Mouse (Mus musculus) ES-E14 (cell line): ENCODE measurements at regions not wholly inside any gene's neighbourhood (a gene's known extent, or its start where the extent isn't known, plus 50 kb on each side); places are given as distances from the start of the nearest gene placed in this dataset.

ENCODE experiments used
- DNase-seq: peaks from one replicate; pipeline ENCODE4 v3.0.0-alpha.2; 2013; ENCODE audit warnings: low read depth, low spot score
- H3K27ac ChIP-seq: 2 replicates; pipeline ENCODE4 v1.5.1; 2012; ENCODE audit warnings: low read depth, mild to moderate bottlenecking, low read length, moderate library complexity, mixed read lengths; ENCODE audit not compliant: poor library complexity, insufficient read depth, severe bottlenecking
- H3K36me3 ChIP-seq: 2 replicates; pipeline ENCODE4 v1.6.1; 2012; ENCODE audit warnings: mild to moderate bottlenecking, low read length, moderate library complexity, mixed read lengths; ENCODE audit not compliant: control insufficient read depth, poor library complexity, insufficient read depth, severe bottlenecking
- H3K4me1 ChIP-seq, 2 experiments: fragments of 150-350 bp in 1 of 2; sonication (generic) in 1 of 2; 2 replicates each; pipeline ENCODE4 v1.6.1; 2012; ENCODE audit warnings: low read length in 2 of 2, mild to moderate bottlenecking in 1 of 2, mixed read lengths in 1 of 2; ENCODE audit not compliant: control insufficient read depth in 2 of 2, insufficient read depth in 2 of 2, poor library complexity in 1 of 2
- H3K4me3 ChIP-seq, 2 experiments: fragments of 150-350 bp in 1 of 2; sonication (generic) in 1 of 2; 2 replicates each; pipeline ENCODE4 v1.5.1; 2012; ENCODE audit warnings: low read length in 2 of 2, low read depth in 1 of 2, mild to moderate bottlenecking in 1 of 2, mixed read lengths in 1 of 2; ENCODE audit not compliant: insufficient read depth in 1 of 2, poor library complexity in 1 of 2, severe bottlenecking in 1 of 2
- H3K9ac ChIP-seq: 2 replicates; pipeline ENCODE4 v1.6.1; 2012; ENCODE audit warnings: low read depth, mild to moderate bottlenecking, low read length, mixed read lengths; ENCODE audit not compliant: poor library complexity, insufficient read depth, severe bottlenecking
- H3K9me3 ChIP-seq: fragments of 150-350 bp; sonication (generic); 2 replicates; pipeline ENCODE4 v1.6.1; 2012; ENCODE audit warnings: low read depth, mild to moderate bottlenecking, low read length; ENCODE audit not compliant: control insufficient read depth, insufficient read depth
- CHD2 ChIP-seq: IDR thresholded peaks from 2 replicates; pipeline ENCODE4 v1.6.1; 2014; ENCODE audit warnings: mild to moderate bottlenecking, low read depth, low read length, inconsistent platforms
- HCFC1 ChIP-seq: IDR thresholded peaks from 2 replicates; pipeline ENCODE4 v1.6.1; 2012; ENCODE audit warnings: low read length, inconsistent platforms, borderline replicate concordance; ENCODE audit not compliant: insufficient read depth
- MAFK ChIP-seq: IDR thresholded peaks from 2 replicates; pipeline ENCODE4 v1.6.1; 2014; ENCODE audit warnings: mild to moderate bottlenecking, low read depth, low read length, inconsistent platforms; ENCODE audit not compliant: insufficient read depth
- ZC3H11A ChIP-seq: IDR thresholded peaks from 2 replicates; pipeline ENCODE4 v1.6.1; 2012; ENCODE audit warnings: low read depth, mild to moderate bottlenecking, inconsistent platforms, low read length, borderline replicate concordance
- ZNF384 ChIP-seq: IDR thresholded peaks from 2 replicates; pipeline ENCODE4 v1.6.1; 2012; ENCODE audit warnings: low read depth, low read length, inconsistent platforms
- in situ Hi-C, 2 experiments: fragments of 600-800 bp; cut with MboI; formaldehyde crosslinking; loops; one replicate each; pipeline ENCODE4 v1.15.1; 2025; ENCODE audit warnings: low sequenced_read_pairs in 2 of 2, inconsistent platforms in 1 of 2; ENCODE audit not compliant: unreplicated experiment in 2 of 2

DNA sequence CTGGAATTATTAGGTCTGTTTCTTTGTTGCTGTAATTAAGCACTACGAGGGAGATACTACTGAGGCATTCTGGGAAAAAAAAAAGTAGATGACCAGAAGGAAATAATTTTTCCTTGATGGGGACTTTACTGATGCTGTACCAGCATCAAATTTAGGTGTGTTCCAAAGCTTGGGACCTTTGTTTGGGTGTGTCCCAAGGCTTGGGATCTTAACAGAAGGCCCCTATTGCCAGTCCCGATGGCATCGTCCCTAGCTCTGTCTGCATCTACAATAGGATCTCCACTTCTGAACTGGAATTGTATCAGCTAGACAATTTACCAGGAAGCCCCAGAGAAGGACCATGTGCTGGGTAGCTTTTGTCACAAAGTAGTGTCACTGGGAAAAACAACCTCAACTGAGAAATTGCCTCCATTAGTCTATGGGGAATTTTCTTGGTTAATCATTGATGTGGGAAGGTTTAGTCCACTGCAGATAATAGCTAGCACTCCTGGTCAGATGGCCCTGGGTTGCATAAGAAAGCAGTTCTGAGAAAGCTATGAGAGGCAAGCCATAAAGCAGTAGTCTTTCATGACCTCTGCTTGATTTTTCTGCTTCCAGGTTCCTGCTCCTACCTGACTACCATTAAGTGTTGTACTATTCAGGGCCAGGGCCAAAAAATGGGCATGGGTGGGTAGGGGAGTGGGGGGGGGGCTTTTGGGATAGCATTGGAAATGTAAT lies 392.7 kb downstream of the Igsf11 start:
- Histone ChIP-seq H3K36me3 (no peaks in the 10 kb centered on the region), H3K9ac (no peak overlapping the region), H3K4me3 (no peak overlapping the region), H3K27ac (no peak overlapping the region), H3K9me3 (no peaks in the 10 kb centered on the region), H3K4me1 (no peaks in the 10 kb centered on the region)
- in situ Hi-C loops: no loop called here
- TF ChIP-seq CHD2 (no peak), HCFC1 (no peak), MAFK (no peak), ZNF384 (no peak), ZC3H11A (no peak)
- DNase-seq: no peak

GRCm38 (mm10) chr16:39286797-39287565 lies 394.5 kb downstream of the Igsf11 start:
- H3K27ac ChIP-seq: no peak overlapping the region
- no peak for TF ChIP-seq MAFK

GRCm38 (mm10) chr16:39298856-39299255 lies 406.4 kb downstream of the Igsf11 start:
- no peak for TF ChIP-seq ZNF384
- TF ChIP-seq CHD2: no peak
- TF ChIP-seq ZC3H11A: no peak
- no peak for TF ChIP-seq MAFK
- DNase-seq: no peak
- no peaks in the 10 kb centered on the region for H3K4me1 ChIP-seq
- in situ Hi-C loops: no loop called here
- H3K4me3 ChIP-seq: no peak overlapping the region
- H3K27ac ChIP-seq: no peak overlapping the region
- H3K9me3 ChIP-seq: no peaks in the 10 kb centered on the region
- no peak overlapping the region for H3K9ac ChIP-seq
- no peaks in the 10 kb centered on the region for H3K36me3 ChIP-seq

More at GRCm38 (mm10) chr16:39286797-39287565, 394.5 kb downstream of the Igsf11 start:
- Histone ChIP-seq H3K9me3 (no peaks in the 10 kb centered on the region), H3K9ac (no peak overlapping the region), H3K4me1 (no peaks in the 10 kb centered on the region), H3K36me3 (no peaks in the 10 kb centered on the region), H3K4me3 (no peak overlapping the region)
- in situ Hi-C loops: no loop called here
- no peak for DNase-seq

DNA sequence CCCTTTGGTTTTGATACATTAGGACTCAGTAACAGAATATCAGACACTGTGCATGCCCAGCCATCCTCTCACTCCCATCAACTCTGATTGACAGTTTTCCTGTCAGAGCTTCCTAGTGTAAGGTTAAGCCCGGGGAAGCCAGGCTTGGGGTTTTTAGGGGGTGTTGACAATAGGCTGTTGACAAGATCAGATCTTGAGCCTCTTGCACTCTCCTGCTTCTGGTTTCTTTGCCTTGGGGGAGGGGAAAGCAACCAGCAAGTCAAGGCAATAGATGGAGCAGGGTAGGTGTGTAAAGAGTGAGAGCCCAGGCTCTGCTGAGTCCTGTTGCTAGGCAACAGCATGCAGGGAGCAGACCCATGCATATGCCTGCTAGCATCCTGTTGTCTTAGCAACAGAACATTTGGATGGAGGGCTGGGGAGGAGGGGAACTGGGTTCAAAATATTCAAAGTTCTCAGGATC lies 410.5 kb downstream of the Igsf11 start:
- H3K27ac ChIP-seq: no peak overlapping the region
- no peak overlapping the region for H3K9ac ChIP-seq
- H3K9me3 ChIP-seq: no peaks in the 10 kb centered on the region
- no peak for DNase-seq
- in situ Hi-C loops: no loop called here
- no peaks in the 10 kb centered on the region for H3K36me3 ChIP-seq
- H3K4me3 ChIP-seq: no peak overlapping the region
- no peaks in the 10 kb centered on the region for H3K4me1 ChIP-seq
- TF ChIP-seq ZC3H11A: no peak
- no peak for TF ChIP-seq CHD2
- no peak for TF ChIP-seq ZNF384
- TF ChIP-seq MAFK: no peak
- no peak for TF ChIP-seq HCFC1

DNA sequence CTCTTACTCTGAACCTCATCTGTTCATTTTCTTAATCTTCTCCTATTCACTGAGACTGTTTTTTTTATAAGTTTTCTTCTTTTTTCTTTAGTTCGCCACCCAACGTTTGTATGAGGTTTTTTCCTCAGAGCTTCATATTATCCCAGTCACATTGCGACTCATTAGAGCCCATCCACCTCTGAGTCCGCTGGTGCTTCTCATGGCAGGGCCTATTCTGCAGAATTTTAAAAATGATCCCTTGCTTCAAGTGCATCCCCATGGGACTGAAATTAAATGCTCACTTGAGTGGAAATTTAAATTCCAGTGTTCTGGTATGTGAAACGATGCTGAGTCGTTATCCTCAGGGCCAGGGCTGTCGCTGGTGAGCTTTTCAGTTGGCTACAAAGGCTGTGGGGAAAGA lies 410.9 kb downstream of the Igsf11 start:
- no peak for DNase-seq
- in situ Hi-C loops: no loop called here
- H3K9me3 ChIP-seq: no peaks in the 10 kb centered on the region
- H3K9ac ChIP-seq: no peak overlapping the region
- no peaks in the 10 kb centered on the region for H3K4me1 ChIP-seq
- no peak overlapping the region for H3K4me3 ChIP-seq
- no peaks in the 10 kb centered on the region for H3K36me3 ChIP-seq
- H3K27ac ChIP-seq: no peak overlapping the region
- no peak for TF ChIP-seq CHD2
- TF ChIP-seq HCFC1: no peak
- no peak for TF ChIP-seq ZC3H11A
- no peak for TF ChIP-seq ZNF384
- no peak for TF ChIP-seq MAFK
